Mouse (Mus musculus): ENCODE data around the gene Tmem123.

DNA sequence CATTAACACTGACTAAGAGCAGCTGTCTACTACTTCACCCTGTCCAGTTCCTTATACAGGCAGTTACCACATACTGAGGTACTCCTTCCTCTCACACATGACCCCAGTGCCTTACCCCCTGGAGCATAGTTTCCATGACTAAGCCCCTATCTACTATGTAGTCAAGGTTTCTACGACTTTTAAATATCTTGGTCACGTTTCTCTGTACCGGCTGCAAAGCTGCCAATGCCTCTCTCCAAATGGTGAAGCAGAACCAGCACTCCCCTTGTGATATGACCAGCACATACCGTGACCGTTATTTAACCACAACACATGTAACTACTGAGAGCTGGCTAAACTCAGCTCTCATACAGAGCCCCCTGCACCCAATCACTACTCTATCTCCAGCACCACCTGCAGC, 61.1 kb downstream of the Tmem123 start:
- TF ChIP-seq CTCF (IDR thresholded peaks at IDR 0.05; ENCODE audit: control insufficient read depth, insufficient read depth, insufficient read length) (no peak), MAX (IDR thresholded peaks at IDR 0.05) (no peak)
